Mouse (Mus musculus) gastrocnemius, postnatal 36 days (tissue): Measurements from ENCODE around the gene Nckap5. TPM values are rescaled to one million over a fixed set of nuclear protein-coding genes. Genes with fewer than 3 reads are reported as not detected.

ENCODE experiments used
- DNase-seq, 2 experiments: peaks; one replicate each; pipeline ENCODE4 v3.0.0; 2022
- intact Hi-C: fragments of 180-260 bp; cut with DNase I; formaldehyde crosslinking; loops from one replicate; pipeline ENCODE4 v1.15.1; 2025
- total RNA-seq, 2 experiments: library from RNA; stranded (reverse); gene quantifications; 2 replicates each; pipeline ENCODE4 v1.2.3; 2021

The Nckap5 gene
- total RNA-seq, 2 experiments from 2014 or later, result 0.62 to 1.2 TPM

GRCm38 (mm10) chr1:126573097-126573496, 257.5 kb downstream of the Nckap5 start:
- DNase-seq, result no peak
- intact Hi-C loops, result no loop called here

- no peak for DNase-seq
- intact Hi-C loops, result no loop called here
Observed at GRCm38 (mm10) chr1:126569611-126570238, 260.9 kb downstream of the Nckap5 start.

- DNase-seq, result no peak
- intact Hi-C loops, result no loop called here
Observed at GRCm38 (mm10) chr1:126568520-126569197, 261.9 kb downstream of the Nckap5 start.

GRCm38 (mm10) chr1:126565151-126565725, 265.4 kb downstream of the Nckap5 start:
- intact Hi-C loops, result no loop called here
- no peak for DNase-seq

- no peak for DNase-seq
- intact Hi-C loops, result no loop called here
Observed at GRCm38 (mm10) chr1:126560931-126561330, 269.7 kb downstream of the Nckap5 start.

- DNase-seq, result no peak
- intact Hi-C loops, result no loop called here
Observed at GRCm38 (mm10) chr1:126557791-126558294, 272.8 kb downstream of the Nckap5 start.

GRCm38 (mm10) chr1:126547979-126548378, 282.6 kb downstream of the Nckap5 start:
- intact Hi-C loops, result no loop called here

GRCm38 (mm10) chr1:126544471-126544870, 286.1 kb downstream of the Nckap5 start:
- intact Hi-C loops, result no loop called here
- no peak for DNase-seq

More at GRCm38 (mm10) chr1:126547979-126548378, 282.6 kb downstream of the Nckap5 start:
- no peak for DNase-seq

- no peak for DNase-seq
- intact Hi-C loops, result no loop called here
Observed at GRCm38 (mm10) chr1:126537223-126537757, 293.3 kb downstream of the Nckap5 start.

- intact Hi-C loops, result no loop called here
- no peak for DNase-seq
Observed at GRCm38 (mm10) chr1:126535527-126535926, 295.1 kb downstream of the Nckap5 start.

GRCm38 (mm10) chr1:126534046-126534445, 296.6 kb downstream of the Nckap5 start:
- intact Hi-C loops, result no loop called here

GRCm38 (mm10) chr1:126528043-126528598, 302.5 kb downstream of the Nckap5 start:
- no peak for DNase-seq
- intact Hi-C loops, result no loop called here

More at GRCm38 (mm10) chr1:126534046-126534445, 296.6 kb downstream of the Nckap5 start:
- DNase-seq, result no peak

- DNase-seq, result no peak
- intact Hi-C loops, result no loop called here
Observed at GRCm38 (mm10) chr1:126518067-126518466, 312.5 kb downstream of the Nckap5 start.

GRCm38 (mm10) chr1:126517427-126517826, 313.2 kb downstream of the Nckap5 start:
- intact Hi-C loops, result no loop called here
- no peak for DNase-seq

- no peak for DNase-seq
- intact Hi-C loops, result no loop called here
Observed at GRCm38 (mm10) chr1:126515054-126515756, 315.4 kb downstream of the Nckap5 start.

GRCm38 (mm10) chr1:126511835-126512445, 318.7 kb downstream of the Nckap5 start:
- intact Hi-C loops, result no loop called here

GRCm38 (mm10) chr1:126504717-126505116, 325.9 kb downstream of the Nckap5 start:
- no peak for DNase-seq
- intact Hi-C loops, result no loop called here

More at GRCm38 (mm10) chr1:126511835-126512445, 318.7 kb downstream of the Nckap5 start:
- no peak for DNase-seq

GRCm38 (mm10) chr1:126502741-126503140, 327.9 kb downstream of the Nckap5 start:
- intact Hi-C loops, result no loop called here
- DNase-seq, result no peak

GRCm38 (mm10) chr1:126496722-126497121, 333.9 kb downstream of the Nckap5 start:
- DNase-seq, result no peak
- intact Hi-C loops, result no loop called here
